Comparison of ENCODE assay signal across 21 mouse cellular contexts in the genomic region with DNA sequence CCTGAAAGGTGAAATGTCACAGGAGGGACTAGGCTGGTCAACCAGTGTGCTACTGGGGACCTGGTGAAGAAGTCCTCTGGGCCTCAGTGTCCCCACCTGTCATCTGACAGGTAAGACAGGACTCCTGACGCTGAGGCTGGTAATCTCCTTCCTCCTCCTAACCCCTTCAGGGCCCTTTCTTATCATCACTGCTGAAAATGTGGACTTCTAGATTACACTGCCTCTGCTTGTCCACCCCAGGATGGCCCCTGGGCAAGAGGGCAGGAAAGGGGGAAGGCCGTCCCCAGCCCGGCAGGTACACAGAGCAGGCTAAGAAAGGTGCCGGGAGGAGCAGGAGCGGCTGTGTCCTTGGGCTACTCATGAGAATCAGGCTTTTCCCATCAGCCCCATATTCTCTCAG. TPM values are rescaled to one million over a fixed set of nuclear protein-coding genes. Genes with fewer than 3 reads are reported as not detected.
A peak's percentile ranks its signal among the peaks of the same experiment; 100 is the strongest.
DNase-seq lines count a peak whose midpoint lies in the region; ATAC-seq and TF ChIP-seq lines count a peak whose summit lies in the region.
"Had no signal": no experiment of that assay in that cellular context is flagged by ENCODE, and none has a peak within 500 bp of the region (broad histone marks: within the 10 kb centered on the region; RNA-seq: fewer than 3 reads in every experiment).

No protein-coding gene starts in this region.

- no peaks in the 10 kb centered on the region for H3K36me3 ChIP-seq in hindbrain, embryonic 10.5 days
- H3K36me3 ChIP-seq in hindbrain, embryonic 13.5 days = no peaks in the 10 kb centered on the region
- H3K36me3 ChIP-seq in intestine, postnatal 0 days (ENCODE audit: control insufficient read depth, insufficient read depth) = no peaks in the 10 kb centered on the region
- H3K36me3 ChIP-seq in liver, embryonic 16.5 days (ENCODE audit: control insufficient read depth, insufficient read depth) = no peaks in the 10 kb centered on the region
- H3K36me3 ChIP-seq: embryonic facial prominence, embryonic 12.5 days; limb, embryonic 13.5 days; lung, embryonic 15.5 days; midbrain, embryonic 12.5 days had no signal

- peaks cover 36% of the 10 kb centered on the region for H3K4me1 ChIP-seq in hindbrain, embryonic 10.5 days (replicated peaks)
- H3K4me1 ChIP-seq in hindbrain, embryonic 13.5 days (replicated peaks) = peaks cover 15% of the 10 kb centered on the region
- H3K4me1 ChIP-seq in intestine, postnatal 0 days (replicated peaks; ENCODE audit: control insufficient read depth, insufficient read depth, low read length) = peaks cover 9% of the 10 kb centered on the region; the same call in 1 of the 2 replicates
- H3K4me1 ChIP-seq in liver, embryonic 16.5 days (ENCODE audit: control insufficient read depth, low read depth, low read length) = peaks cover 66% of the 10 kb centered on the region

- H3K4me3 ChIP-seq in hindbrain, embryonic 10.5 days = no peak overlapping the region
- no peak overlapping the region for H3K4me3 ChIP-seq in hindbrain, embryonic 13.5 days
- H3K4me3 ChIP-seq in intestine, postnatal 0 days (ENCODE audit: low read depth, low read length) = no peak overlapping the region
- no peak overlapping the region; the same call in 1 of the 2 replicates for H3K4me3 ChIP-seq in liver, embryonic 16.5 days (ENCODE audit: low read depth, low read length)
- H3K4me3 ChIP-seq: embryonic facial prominence, embryonic 12.5 days; limb, embryonic 13.5 days; lung, embryonic 15.5 days; midbrain, embryonic 12.5 days; myocyte had no signal

- 95% methylated on average over 5 of the region's 5 CpGs for WGBS in hindbrain, embryonic 10.5 days
- WGBS in hindbrain, embryonic 13.5 days = 92% methylated on average over 5 of the region's 5 CpGs
- WGBS in intestine, postnatal 0 days = 59% methylated on average over 5 of the region's 5 CpGs
- WGBS in liver, embryonic 16.5 days (ENCODE audit: insufficient replicate concordance) = 29% methylated on average over 5 of the region's 5 CpGs

- no peak overlapping the region for H3K9ac ChIP-seq in hindbrain, embryonic 13.5 days
- no peak overlapping the region for H3K9ac ChIP-seq in intestine, postnatal 0 days (ENCODE audit: low read depth, low read length)
- H3K9ac ChIP-seq in liver, embryonic 16.5 days (ENCODE audit: low read depth, low read length) = peak overlapping the region; percentile 33
- H3K9ac ChIP-seq: embryonic facial prominence, embryonic 12.5 days; hindbrain, embryonic 14.5 days; limb, embryonic 13.5 days; lung, embryonic 15.5 days; midbrain, embryonic 12.5 days had no signal

- H3K4me2 ChIP-seq in hindbrain, embryonic 13.5 days = no peak overlapping the region
- H3K4me2 ChIP-seq in intestine, postnatal 0 days (replicated peaks; ENCODE audit: low read depth) = no peak overlapping the region
- H3K4me2 ChIP-seq in liver, embryonic 16.5 days (ENCODE audit: low read depth, low read length) = peak overlapping the region; percentile 25
- H3K4me2 ChIP-seq: embryonic facial prominence, embryonic 12.5 days; hindbrain, embryonic 14.5 days; limb, embryonic 13.5 days; lung, embryonic 15.5 days; midbrain, embryonic 12.5 days had no signal

- peak overlapping the region; percentile 53 for H3K27ac ChIP-seq in hindbrain, embryonic 10.5 days
- no peak overlapping the region for H3K27ac ChIP-seq in hindbrain, embryonic 13.5 days
- no peak overlapping the region for H3K27ac ChIP-seq in intestine, postnatal 0 days (ENCODE audit: low read depth, low read length)
- H3K27ac ChIP-seq in liver, embryonic 16.5 days (ENCODE audit: low read length) = peak overlapping the region; percentile 85
- H3K27ac ChIP-seq: embryonic facial prominence, embryonic 12.5 days; hindbrain, embryonic 14.5 days; limb, embryonic 13.5 days; lung, embryonic 15.5 days; macrophage; midbrain, embryonic 12.5 days had no signal

- no peak for ATAC-seq in hindbrain, embryonic 13.5 days (ENCODE audit: low FRiP score)
- ATAC-seq in erythroblast, adult 5-6 weeks (replicated peaks; ENCODE audit: low FRiP score, poor library complexity, severe bottlenecking) = 0 out of 2 replicates have a peak, but pooled peaks have one; percentile 23
- ATAC-seq in intestine, postnatal 0 days = peak; percentile 26; the same call in 1 of the 2 replicates
- peak; percentile 92 for ATAC-seq in liver, embryonic 16.5 days (ENCODE audit: low read depth)

- DNase-seq in hindbrain, embryonic 10.5 days (ENCODE audit: low spot score) = no peak
- DNase-seq in thymus, postnatal 14 days = no peak
- DNase-seq in right cerebral cortex, postnatal 25 days = no peak
- DNase-seq: cerebellum, adult 9-11 months; kidney, adult 11 months; layer of hippocampus, postnatal 36 days had no signal

- H3K9me3 ChIP-seq in hindbrain, embryonic 10.5 days = no peaks in the 10 kb centered on the region
- H3K9me3 ChIP-seq in hindbrain, embryonic 13.5 days = no peaks in the 10 kb centered on the region
- H3K9me3 ChIP-seq in intestine, postnatal 0 days (ENCODE audit: control insufficient read depth) = no peaks in the 10 kb centered on the region
- no peaks in the 10 kb centered on the region for H3K9me3 ChIP-seq in liver, embryonic 16.5 days (replicated peaks; ENCODE audit: control insufficient read depth, low read length)
- H3K9me3 ChIP-seq: embryonic facial prominence, embryonic 12.5 days; limb, embryonic 13.5 days; lung, embryonic 15.5 days; midbrain, embryonic 12.5 days had no signal

- no peak for TF ChIP-seq CTCF in intestine, postnatal 0 days (IDR thresholded peaks at IDR 0.05; ENCODE audit: low read depth)

- H3K27me3 ChIP-seq in hindbrain, embryonic 10.5 days (ENCODE audit: insufficient read depth, poor library complexity, severe bottlenecking) = 0 out of 2 replicates have a peak, but pooled peaks cover 3% of the 10 kb centered on the region
- peaks cover 4% of the 10 kb centered on the region; the same call in 1 of the 2 replicates for H3K27me3 ChIP-seq in hindbrain, embryonic 13.5 days
- no peaks in the 10 kb centered on the region for H3K27me3 ChIP-seq in intestine, postnatal 0 days (replicated peaks; ENCODE audit: control insufficient read depth, insufficient read depth, low read length)
- H3K27me3 ChIP-seq in liver, embryonic 16.5 days (ENCODE audit: control insufficient read depth, insufficient read depth, low read depth, low read length) = no peaks in the 10 kb centered on the region
- H3K27me3 ChIP-seq: embryonic facial prominence, embryonic 12.5 days; limb, embryonic 13.5 days; lung, embryonic 15.5 days; midbrain, embryonic 12.5 days had no signal

RNA-seq across cellular contexts. Expression of a gene that starts 46.3 kb away (rescaled TPM):
- polyA plus RNA-seq in hindbrain, embryonic 10.5 days (2016; fragmentation: Nextera tagmentation; extraction: Ambion mirVana) = 0.16 TPM in 1 of 2 replicates, not detected in the other
- 0.12 TPM in 1 of 2 replicates, not detected in the other for polyA plus RNA-seq in hindbrain, embryonic 13.5 days (2015; fragmentation: Nextera tagmentation; extraction: Ambion mirVana)
- not detected in 2 replicates for total RNA-seq in erythroblast, adult 5-6 weeks (2015; ENCODE audit: low replicate concordance)
- total RNA-seq in erythroblast, adult 5-6 weeks (2017; ENCODE audit: low replicate concordance) = not detected in 2 replicates
- polyA plus RNA-seq in intestine, postnatal 0 days (2015; fragmentation: Nextera tagmentation; extraction: Ambion mirVana) = 0.09 and 0.22 TPM in 2 replicates
- polyA plus RNA-seq in liver, embryonic 16.5 days (2015; fragmentation: Nextera tagmentation; extraction: Ambion mirVana) = not detected in 2 replicates
- total RNA-seq: layer of hippocampus, adult 18-20 months; layer of hippocampus, postnatal 36 days; left cerebral cortex, postnatal 14 days had no signal
- polyA plus RNA-seq: embryonic facial prominence, embryonic 12.5 days; heart, postnatal 0 days; hindbrain, embryonic 14.5 days; limb, embryonic 13.5 days; lung, embryonic 15.5 days; macrophage; midbrain, embryonic 12.5 days; neural tube, embryonic 14.5 days had no signal

RNA-seq across cellular contexts. Expression of a gene that starts 48.8 kb away (rescaled TPM):
- polyA plus RNA-seq in hindbrain, embryonic 10.5 days (2016; fragmentation: Nextera tagmentation; extraction: Ambion mirVana) = 5.3 and 6.7 TPM in 2 replicates
- polyA plus RNA-seq in hindbrain, embryonic 13.5 days (2015; fragmentation: Nextera tagmentation; extraction: Ambion mirVana) = 2.3 and 2.8 TPM in 2 replicates
- total RNA-seq in erythroblast, adult 5-6 weeks (2015; ENCODE audit: low replicate concordance) = not detected in 2 replicates
- 0.60 TPM in 1 of 2 replicates, not detected in the other for total RNA-seq in erythroblast, adult 5-6 weeks (2017; ENCODE audit: low replicate concordance)
- 5.4 and 6.1 TPM in 2 replicates for polyA plus RNA-seq in intestine, postnatal 0 days (2015; fragmentation: Nextera tagmentation; extraction: Ambion mirVana)
- polyA plus RNA-seq in liver, embryonic 16.5 days (2015; fragmentation: Nextera tagmentation; extraction: Ambion mirVana) = 1.3 and 1.9 TPM in 2 replicates

Comparison
In these comparisons a context has a peak if more than half of its experiments do, and no peak if none do; other contexts are left out.
1. H3K27ac ChIP-seq: peak in hindbrain, embryonic 10.5 days (single experiment) and liver, embryonic 16.5 days (single experiment); none in hindbrain, embryonic 13.5 days (single experiment) and intestine, postnatal 0 days (single experiment).